Mouse (Mus musculus): ENCODE measurements around the gene Efhd2.

The Efhd2 gene

GRCm38 (mm10) chr4:141810975-141811374 is 63.7 kb downstream of the Efhd2 start:
- DNase-seq (ENCODE audit: low read depth, low spot score), result no peak

GRCm38 (mm10) chr4:141809850-141810464 is 64.8 kb downstream of the Efhd2 start:
- DNase-seq (ENCODE audit: low read depth, low spot score), result no peak
